Mouse (Mus musculus) kidney, adult 2 months (tissue): ENCODE data around the gene Fam57a. TPM values are rescaled to one million over a fixed set of nuclear protein-coding genes. Genes with fewer than 3 reads are reported as not detected.

Experiments
- DNase-seq: peaks from one replicate; pipeline ENCODE4 v3.0.0; 2021
- H3K27ac ChIP-seq: fragments of 200-500 bp; 2 replicates; pipeline ENCODE4 v1.5.1; 2012; ENCODE audit warnings: low read depth, low read length, control low read depth, inconsistent platforms; ENCODE audit not compliant: insufficient read depth
- H3K27me3 ChIP-seq: fragments of 200-500 bp; replicated peaks from 2 replicates; pipeline ENCODE4 v1.6.1; 2012; ENCODE audit warnings: mild to moderate bottlenecking, moderate library complexity, low read length, inconsistent platforms; ENCODE audit not compliant: control insufficient read depth, insufficient read depth
- H3K36me3 ChIP-seq: fragments of 200-500 bp; 2 replicates; pipeline ENCODE4 v1.6.1; 2012; ENCODE audit warnings: mild to moderate bottlenecking, moderate library complexity, low read length, inconsistent platforms; ENCODE audit not compliant: control insufficient read depth, insufficient read depth
- H3K4me1 ChIP-seq: fragments of 200-500 bp; 2 replicates; pipeline ENCODE4 v1.6.1; 2011; ENCODE audit warnings: low read length; ENCODE audit not compliant: control insufficient read depth, insufficient read depth
- H3K4me3 ChIP-seq: fragments of 200-500 bp; 2 replicates; pipeline ENCODE4 v1.5.1; 2011; ENCODE audit warnings: mild to moderate bottlenecking, low read depth, low read length, control low read depth; ENCODE audit not compliant: insufficient read depth
- CTCF ChIP-seq: fragments of 200-500 bp; conservative IDR thresholded peaks from 2 replicates; pipeline ENCODE4 v1.5.1; 2011; ENCODE audit warnings: low read depth, mild to moderate bottlenecking, control low read depth, low read length, moderate library complexity, mixed read lengths; ENCODE audit not compliant: insufficient read depth, insufficient read length
- POLR2A ChIP-seq: fragments of 200-500 bp; IDR thresholded peaks from one replicate; pipeline ENCODE4 v1.6.1; 2011; ENCODE audit warnings: low read depth, low read length, control low read depth
- WGBS: fragments of 180-500 bp; shearing (Covaris S2); methylation state at CpG from one replicate; pipeline ENCODE4 v1.1.7; 2018; 5-methylcytosine and 5-hydroxymethylcytosine counted together
- polyA plus RNA-seq: library from polyadenylated mRNA; depleted of rRNA; stranded (reverse); fragments of >200 nt; gene quantifications from 2 replicates; pipeline ENCODE4 v1.2.3, GENCODE M21; 2012

Fam57a gene
- polyA plus RNA-seq, 1 experiment, result 5.8 TPM

- no peak overlapping the region for H3K4me3 ChIP-seq
- TF ChIP-seq CTCF (no peak), POLR2A (no peak)
- no peaks in the 10 kb centered on the region for H3K4me1 ChIP-seq
- no peaks in the 10 kb centered on the region for H3K27me3 ChIP-seq
- H3K36me3 ChIP-seq, result no peaks in the 10 kb centered on the region; the same call in 1 of the 2 replicates
- H3K27ac ChIP-seq, result no peak overlapping the region
- no peak for DNase-seq
- WGBS, result 91% methylated on average over 5 of the region's 5 CpGs
Measured at GRCm38 (mm10) chr11:76224631-76225030, 45.2 kb downstream of the Fam57a start.

- no peak overlapping the region for H3K27ac ChIP-seq
- TF ChIP-seq POLR2A (no peak), CTCF (no peak)
- no peaks in the 10 kb centered on the region; the same call in 1 of the 2 replicates for H3K36me3 ChIP-seq
- no peak overlapping the region for H3K4me3 ChIP-seq
- H3K27me3 ChIP-seq, result no peaks in the 10 kb centered on the region
- no peaks in the 10 kb centered on the region for H3K4me1 ChIP-seq
- no peak for DNase-seq
Measured at GRCm38 (mm10) chr11:76225051-76225450, 45.6 kb downstream of the Fam57a start.

GRCm38 (mm10) chr11:76236136-76236535, 56.7 kb downstream of the Fam57a start:
- no peaks in the 10 kb centered on the region for H3K27me3 ChIP-seq
- 90% methylated on average over 3 of the region's 3 CpGs for WGBS
- peaks cover 6% of the 10 kb centered on the region for H3K36me3 ChIP-seq
- H3K4me1 ChIP-seq, result no peaks in the 10 kb centered on the region
- TF ChIP-seq CTCF (no peak), POLR2A (no peak)
- DNase-seq, result no peak
- H3K27ac ChIP-seq, result no peak overlapping the region
- H3K4me3 ChIP-seq, result no peak overlapping the region

GRCm38 (mm10) chr11:76239750-76240149, 60.3 kb downstream of the Fam57a start:
- Histone ChIP-seq H3K4me1 (peaks cover 9% of the 10 kb centered on the region; the same call in 1 of the 2 replicates), H3K27me3 (no peaks in the 10 kb centered on the region), H3K4me3 (no peak overlapping the region), H3K36me3 (no peaks in the 10 kb centered on the region; the same call in none of the 2 replicates), H3K27ac (no peak overlapping the region)
- TF ChIP-seq CTCF (no peak), POLR2A (no peak)
- DNase-seq, result no peak
- WGBS, result 95% methylated on average over 2 of the region's 2 CpGs

GRCm38 (mm10) chr11:76242901-76243810, 63.7 kb downstream of the Fam57a start, which contains the start of the genes Mrm3 and Glod4:
Gene Mrm3, plus strand, starts transcription at chr11:76243715.
Gene Glod4, minus strand, starts transcription at chr11:76243725.
- Histone ChIP-seq H3K27me3 (no peaks in the 10 kb centered on the region), H3K4me1 (peaks cover 9% of the 10 kb centered on the region; the same call in 1 of the 2 replicates), H3K36me3 (no peaks in the 10 kb centered on the region; the same call in 1 of the 2 replicates), H3K4me3 (peak within 1 kb of the TSS; percentile 91), H3K27ac (no peak within 1 kb of the TSS)
- no peak for TF ChIP-seq CTCF
- TF ChIP-seq POLR2A, result no peak
- peak; percentile 94 for DNase-seq
- under 1% methylated on average over 61 of the region's 61 CpGs for WGBS

DNA sequence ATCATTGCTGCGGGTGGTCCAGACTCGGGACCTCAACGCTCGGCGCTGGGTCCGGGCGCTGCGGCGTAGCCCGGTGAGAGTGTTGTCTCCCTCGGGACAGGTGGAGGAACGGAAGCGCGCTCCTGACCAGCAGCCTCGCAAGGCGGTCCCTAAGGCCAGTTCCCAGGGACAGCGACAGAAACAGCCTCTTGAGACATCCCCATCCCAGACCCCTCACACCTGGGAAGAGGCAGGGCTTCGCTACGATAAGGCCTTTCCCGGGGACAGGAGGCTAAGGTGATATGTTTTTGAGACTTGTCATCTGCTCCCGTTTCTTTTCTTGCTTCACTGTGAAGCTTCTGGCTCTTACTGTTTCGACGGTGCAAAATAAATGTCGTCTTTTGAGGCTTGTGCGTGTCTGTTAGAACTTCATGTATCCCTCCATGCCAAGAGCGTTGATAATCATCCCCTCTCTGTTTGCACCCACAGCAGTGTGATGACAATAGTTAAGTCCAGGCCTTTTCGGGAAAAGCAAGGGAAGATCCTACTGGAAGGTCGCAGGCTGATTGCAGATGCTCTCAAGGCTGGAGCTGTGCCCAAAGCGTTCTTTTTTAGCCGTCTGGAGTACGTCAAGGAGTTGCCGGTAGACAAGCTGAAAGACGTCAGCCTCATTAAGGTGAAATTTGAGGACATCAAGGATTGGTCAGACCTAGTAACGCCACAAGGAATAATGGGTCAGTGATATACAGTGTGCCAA, 64.5 kb downstream of the Fam57a start:
- no peak overlapping the region for H3K27ac ChIP-seq
- whole genome bisulfite sequencing, result 2% methylated on average over 34 of the region's 34 CpGs
- no peak for DNase-seq
- H3K36me3 ChIP-seq, result no peaks in the 10 kb centered on the region; the same call in 1 of the 2 replicates
- H3K4me1 ChIP-seq, result peaks cover 9% of the 10 kb centered on the region; the same call in 1 of the 2 replicates
- H3K27me3 ChIP-seq, result no peaks in the 10 kb centered on the region
- H3K4me3 ChIP-seq, result peak overlapping the region; percentile 91
- no peak for TF ChIP-seq POLR2A

GRCm38 (mm10) chr11:76246439-76246838, 67.0 kb downstream of the Fam57a start:
- H3K36me3 ChIP-seq, result no peaks in the 10 kb centered on the region
- TF ChIP-seq CTCF (no peak), POLR2A (no peak)
- H3K4me1 ChIP-seq, result peaks cover 9% of the 10 kb centered on the region; the same call in 1 of the 2 replicates

More at GRCm38 (mm10) chr11:76246439-76246838, 67.0 kb downstream of the Fam57a start:
- no peak for DNase-seq
- H3K27ac ChIP-seq, result no peak overlapping the region
- H3K27me3 ChIP-seq, result no peaks in the 10 kb centered on the region
- no peak overlapping the region for H3K4me3 ChIP-seq
